Mouse (Mus musculus) forebrain, embryonic 15.5 days (tissue): ENCODE data around the gene Cilp. TPM values are rescaled to one million over a fixed set of nuclear protein-coding genes. Genes with fewer than 3 reads are reported as not detected.
A peak's percentile ranks its signal among the peaks of the same experiment; 100 is the strongest.
"Not testable (repeated sequence)": the region's sequence is repeated elsewhere in the genome, so short reads cannot be mapped to it uniquely, and the experiment has no call there.

ENCODE experiments used
- ATAC-seq: fragments of 200-750 bp; cut with Nextera tagmentation; replicated peaks from 2 replicates; pipeline ENCODE4 v1.8.0; 2017; ENCODE audit warnings: mild to moderate bottlenecking, moderate TSS enrichment, moderate library complexity
- H3K27ac ChIP-seq: fragments of 300-500 bp; sonication (generic); replicated peaks from 2 replicates; pipeline ENCODE4 v1.5.1; 2015; ENCODE audit warnings: mild to moderate bottlenecking, inconsistent platforms
- H3K27me3 ChIP-seq: fragments of 300-500 bp; sonication (generic); 2 replicates; pipeline ENCODE4 v1.6.1; 2015; ENCODE audit warnings: inconsistent platforms
- H3K36me3 ChIP-seq: fragments of 300-500 bp; sonication (generic); 2 replicates; pipeline ENCODE4 v1.6.1; 2015; ENCODE audit warnings: mild to moderate bottlenecking, inconsistent platforms
- H3K4me1 ChIP-seq: fragments of 300-500 bp; sonication (generic); 2 replicates; pipeline ENCODE4 v1.6.1; 2015; ENCODE audit warnings: inconsistent platforms
- H3K4me2 ChIP-seq: fragments of 300-500 bp; sonication (generic); replicated peaks from 2 replicates; pipeline ENCODE4 v1.6.1; 2015; ENCODE audit warnings: mild to moderate bottlenecking, inconsistent platforms
- H3K4me3 ChIP-seq: fragments of 300-500 bp; sonication (generic); 2 replicates; pipeline ENCODE4 v1.5.1; 2015; ENCODE audit warnings: mild to moderate bottlenecking, inconsistent platforms
- H3K9ac ChIP-seq: fragments of 300-500 bp; sonication (generic); replicated peaks from 2 replicates; pipeline ENCODE4 v1.6.1; 2015; ENCODE audit warnings: mild to moderate bottlenecking, inconsistent platforms
- H3K9me3 ChIP-seq: fragments of 300-500 bp; sonication (generic); 2 replicates; pipeline ENCODE4 v1.6.1; 2016; ENCODE audit warnings: inconsistent platforms
- WGBS: fragments of 180-500 bp; shearing (Covaris S2); methylation state at CpG from one replicate; pipeline ENCODE4 v1.1.7; 2015; ENCODE audit warnings: mixed read lengths; 5-methylcytosine and 5-hydroxymethylcytosine counted together
- polyA plus RNA-seq: library from polyadenylated mRNA; unstranded; fragments of >200 nt; fragmentation: Nextera tagmentation; extraction: Ambion mirVana; gene quantifications from 2 replicates; pipeline ENCODE4 v1.2.1, GENCODE M21; 2015

Cilp gene
- polyA plus RNA-seq, 1 experiment from 2014 or later: 0.55 TPM

GRCm38 (mm10) chr9:65255906-65256600 is 8.9 kb upstream of the Cilp start:
- WGBS: 66% methylated on average over 11 of the region's 11 CpGs
- no peak overlapping the region for H3K4me3 ChIP-seq
- no peaks in the 10 kb centered on the region for H3K36me3 ChIP-seq
- no peaks in the 10 kb centered on the region for H3K4me1 ChIP-seq
- no peak overlapping the region for H3K27ac ChIP-seq
- H3K4me2 ChIP-seq: no peak overlapping the region
- no peak for ATAC-seq
- H3K9ac ChIP-seq: no peak overlapping the region
- no peaks in the 10 kb centered on the region for H3K9me3 ChIP-seq
- H3K27me3 ChIP-seq: no peaks in the 10 kb centered on the region

- Histone ChIP-seq H3K9ac (no peak overlapping the region), H3K4me2 (no peak overlapping the region), H3K27me3 (no peaks in the 10 kb centered on the region), H3K4me3 (no peak overlapping the region), H3K27ac (no peak overlapping the region), H3K36me3 (no peaks in the 10 kb centered on the region), H3K9me3 (no peaks in the 10 kb centered on the region), H3K4me1 (no peaks in the 10 kb centered on the region)
- WGBS: 78% methylated on average over 9 of the region's 9 CpGs
- ATAC-seq: no peak
Measured at GRCm38 (mm10) chr9:65257218-65257910, 7.6 kb upstream of the Cilp start.

- ATAC-seq: no peak
- H3K27ac ChIP-seq: no peak overlapping the region
- no peaks in the 10 kb centered on the region for H3K36me3 ChIP-seq
- no peaks in the 10 kb centered on the region for H3K4me1 ChIP-seq
- 85% methylated on average over 7 of the region's 7 CpGs for WGBS
- no peak overlapping the region for H3K4me2 ChIP-seq
- H3K9ac ChIP-seq: no peak overlapping the region
- H3K27me3 ChIP-seq: no peaks in the 10 kb centered on the region
- H3K9me3 ChIP-seq: no peaks in the 10 kb centered on the region
- H3K4me3 ChIP-seq: no peak overlapping the region
Measured at GRCm38 (mm10) chr9:65259366-65259765, 5.6 kb upstream of the Cilp start.

- Histone ChIP-seq H3K27me3 (no peaks in the 10 kb centered on the region), H3K9me3 (no peaks in the 10 kb centered on the region), H3K4me3 (no peak overlapping the region), H3K4me1 (peaks cover 4% of the 10 kb centered on the region; the same call in 1 of the 2 replicates), H3K27ac (no peak overlapping the region), H3K36me3 (no peaks in the 10 kb centered on the region), H3K9ac (no peak overlapping the region), H3K4me2 (no peak overlapping the region)
- no peak for ATAC-seq
- WGBS: 92% methylated on average over 2 of the region's 2 CpGs
Measured at GRCm38 (mm10) chr9:65261591-65262230, 3.3 kb upstream of the Cilp start.

- no peak for ATAC-seq
- Histone ChIP-seq H3K4me3 (no peak overlapping the region), H3K9ac (no peak overlapping the region), H3K4me2 (no peak overlapping the region), H3K36me3 (no peaks in the 10 kb centered on the region), H3K9me3 (no peaks in the 10 kb centered on the region), H3K27me3 (no peaks in the 10 kb centered on the region), H3K4me1 (peaks cover 11% of the 10 kb centered on the region), H3K27ac (no peak overlapping the region)
- WGBS: 94% methylated on average over 3 of the region's 3 CpGs
Measured at GRCm38 (mm10) chr9:65262641-65263120, 2.3 kb upstream of the Cilp start.

GRCm38 (mm10) chr9:65267742-65268515 is 2.9 kb downstream of the Cilp start:
- peak; percentile 97 for ATAC-seq
- H3K4me3 ChIP-seq: no peak overlapping the region
- WGBS: 4% methylated on average over 7 of the region's 7 CpGs
- peaks cover 25% of the 10 kb centered on the region for H3K4me1 ChIP-seq
- H3K27me3 ChIP-seq: no peaks in the 10 kb centered on the region
- no peak overlapping the region; the same call in 1 of the 2 replicates for H3K4me2 ChIP-seq
- no peaks in the 10 kb centered on the region for H3K36me3 ChIP-seq
- peak overlapping the region; percentile 96 for H3K27ac ChIP-seq
- H3K9me3 ChIP-seq: no peaks in the 10 kb centered on the region
- H3K9ac ChIP-seq: peak overlapping the region; percentile 19; the same call in 1 of the 2 replicates

- Histone ChIP-seq H3K36me3 (no peaks in the 10 kb centered on the region), H3K27ac (no peak overlapping the region), H3K9ac (no peak overlapping the region), H3K4me3 (no peak overlapping the region), H3K4me1 (peaks cover 8% of the 10 kb centered on the region), H3K4me2 (no peak overlapping the region), H3K27me3 (no peaks in the 10 kb centered on the region), H3K9me3 (no peaks in the 10 kb centered on the region)
- ATAC-seq: no peak
- 89% methylated on average over 13 of the region's 13 CpGs for WGBS
Measured at GRCm38 (mm10) chr9:65273048-65273809, 8.2 kb downstream of the Cilp start.

GRCm38 (mm10) chr9:65273873-65274272 is 8.9 kb downstream of the Cilp start:
- no peak overlapping the region for H3K4me2 ChIP-seq
- H3K27ac ChIP-seq: no peak overlapping the region
- H3K9ac ChIP-seq: no peak overlapping the region
- H3K9me3 ChIP-seq: no peaks in the 10 kb centered on the region
- H3K4me3 ChIP-seq: no peak overlapping the region
- 77% methylated on average over 4 of the region's 4 CpGs for WGBS
- no peaks in the 10 kb centered on the region for H3K36me3 ChIP-seq
- no peak for ATAC-seq
- peaks cover 1% of the 10 kb centered on the region for H3K4me1 ChIP-seq
- no peaks in the 10 kb centered on the region for H3K27me3 ChIP-seq

GRCm38 (mm10) chr9:65274851-65275250 is 9.9 kb downstream of the Cilp start:
- H3K4me2 ChIP-seq, H3K27ac ChIP-seq, H3K4me3 ChIP-seq, H3K9ac ChIP-seq, H3K4me1 ChIP-seq, H3K9me3 ChIP-seq, ATAC-seq, H3K36me3 ChIP-seq, H3K27me3 ChIP-seq: not testable (repeated sequence)
- WGBS: 68% methylated on average over 3 of the region's 3 CpGs

GRCm38 (mm10) chr9:65275810-65276530 is 11.0 kb downstream of the Cilp start:
- 85% methylated on average over 4 of the region's 4 CpGs for WGBS

More at GRCm38 (mm10) chr9:65275810-65276530, 11.0 kb downstream of the Cilp start:
- no peak overlapping the region for H3K4me2 ChIP-seq
- no peaks in the 10 kb centered on the region for H3K27me3 ChIP-seq
- no peaks in the 10 kb centered on the region for H3K36me3 ChIP-seq
- no peak overlapping the region for H3K27ac ChIP-seq
- no peaks in the 10 kb centered on the region for H3K9me3 ChIP-seq
- H3K4me1 ChIP-seq: no peaks in the 10 kb centered on the region
- H3K4me3 ChIP-seq: no peak overlapping the region
- H3K9ac ChIP-seq: no peak overlapping the region
- no peak for ATAC-seq
